Mouse (Mus musculus) kidney, postnatal 0 days (tissue): ENCODE measurements around the gene Tpmt. TPM values are rescaled to one million over a fixed set of nuclear protein-coding genes. Genes with fewer than 3 reads are reported as not detected.

Experiments used
- ATAC-seq: fragments of 200-750 bp; cut with Nextera tagmentation; replicated peaks from 2 replicates; pipeline ENCODE4 v1.8.0; 2017; ENCODE audit warnings: low read depth, moderate number of reproducible peaks, moderate TSS enrichment, moderate library complexity; ENCODE audit not compliant: low FRiP score
- DNase-seq: peaks from one replicate; pipeline ENCODE4 v3.0.0-alpha.2; 2016; ENCODE audit warnings: low spot score
- H3K27ac ChIP-seq: fragments of 300-500 bp; sonication (generic); 2 replicates; pipeline ENCODE4 v1.5.1; 2014; ENCODE audit warnings: mild to moderate bottlenecking
- H3K27me3 ChIP-seq: fragments of 300-500 bp; sonication (generic); 2 replicates; pipeline ENCODE4 v1.6.1; 2014; ENCODE audit warnings: low read length, mixed read lengths; ENCODE audit not compliant: insufficient read depth
- H3K36me3 ChIP-seq: fragments of 300-500 bp; sonication (generic); 2 replicates; pipeline ENCODE4 v1.6.1; 2014; ENCODE audit warnings: low read length, mixed read lengths; ENCODE audit not compliant: insufficient read depth
- H3K4me1 ChIP-seq: fragments of 300-500 bp; sonication (generic); replicated peaks from 2 replicates; pipeline ENCODE4 v1.6.1; 2014; ENCODE audit warnings: antibody characterized with exemption, low read length, mixed read lengths; ENCODE audit not compliant: insufficient read depth
- H3K4me2 ChIP-seq: fragments of 300-500 bp; sonication (generic); 2 replicates; pipeline ENCODE4 v1.6.1; 2014; ENCODE audit warnings: mild to moderate bottlenecking, low read length, moderate library complexity, mixed read lengths
- H3K4me3 ChIP-seq: fragments of 300-500 bp; sonication (generic); replicated peaks from 2 replicates; pipeline ENCODE4 v1.5.1; 2014; ENCODE audit warnings: low read depth, low read length
- H3K9ac ChIP-seq: fragments of 300-500 bp; sonication (generic); 2 replicates; pipeline ENCODE4 v1.6.1; 2014; ENCODE audit warnings: low read depth, low read length
- H3K9me3 ChIP-seq: fragments of 300-500 bp; sonication (generic); replicated peaks from 2 replicates; pipeline ENCODE4 v1.6.1; 2016; ENCODE audit warnings: low read length, inconsistent platforms, mixed read lengths
- CTCF ChIP-seq: IDR thresholded peaks from 2 replicates; pipeline ENCODE4 v1.5.1; 2016; ENCODE audit warnings: antibody characterized with exemption, low read depth, mild to moderate bottlenecking, moderate library complexity
- WGBS: fragments of 180-500 bp; shearing (Covaris S2); extraction: QIAGEN DNeasy Blood & Tissue Kit; methylation state at CpG from one replicate; pipeline ENCODE4 v1.1.7; 2014; 5-methylcytosine and 5-hydroxymethylcytosine counted together
- polyA plus RNA-seq: library from polyadenylated mRNA; unstranded; fragments of >200 nt; fragmentation: Nextera tagmentation; extraction: Ambion mirVana; gene quantifications from 2 replicates; pipeline ENCODE4 v1.2.1, GENCODE M21; 2015

Gene Tpmt
- polyA plus RNA-seq, 1 experiment from 2014 or later = 55.8 TPM

DNA sequence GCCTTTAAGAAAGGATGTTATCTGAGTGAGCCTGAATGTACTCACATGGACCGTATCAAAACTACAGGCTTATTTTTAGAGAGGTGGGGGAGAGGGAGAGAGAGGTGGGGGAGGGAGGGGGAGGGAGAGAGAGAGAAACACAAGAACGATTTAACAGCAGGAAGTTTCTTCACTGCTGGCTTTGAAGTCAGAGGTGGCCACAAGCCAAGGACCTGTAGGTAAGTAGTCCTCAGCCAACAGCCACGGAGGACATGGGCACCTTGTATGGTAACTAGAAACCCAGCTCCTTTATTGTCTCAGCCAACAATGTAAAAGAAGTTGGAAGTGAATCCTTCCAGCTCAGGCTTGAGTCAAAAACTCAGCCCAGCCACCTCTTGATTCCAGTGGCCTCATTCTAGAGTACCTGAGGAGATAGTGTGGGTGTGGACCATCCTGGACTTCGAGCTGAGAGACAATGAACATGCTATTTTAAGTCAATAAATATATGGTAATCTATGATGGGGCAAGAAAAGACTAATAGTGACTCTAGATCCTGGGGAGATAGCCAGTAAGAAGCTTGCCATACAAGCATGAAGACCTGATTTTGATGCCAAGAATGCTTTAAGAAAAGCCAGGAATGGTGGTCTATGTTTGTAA lies 54.0 kb downstream of the Tpmt start:
- WGBS = 19% methylated on average over 4 of the region's 4 CpGs
- DNase-seq = no peak
- no peaks in the 10 kb centered on the region for H3K4me1 ChIP-seq
- H3K4me3 ChIP-seq = no peak overlapping the region
- no peak overlapping the region for H3K27ac ChIP-seq
- no peaks in the 10 kb centered on the region for H3K9me3 ChIP-seq
- no peak overlapping the region for H3K4me2 ChIP-seq
- H3K9ac ChIP-seq = no peak overlapping the region
- no peak for TF ChIP-seq CTCF
- ATAC-seq = no peak
- H3K36me3 ChIP-seq = no peaks in the 10 kb centered on the region
- H3K27me3 ChIP-seq = no peaks in the 10 kb centered on the region

DNA sequence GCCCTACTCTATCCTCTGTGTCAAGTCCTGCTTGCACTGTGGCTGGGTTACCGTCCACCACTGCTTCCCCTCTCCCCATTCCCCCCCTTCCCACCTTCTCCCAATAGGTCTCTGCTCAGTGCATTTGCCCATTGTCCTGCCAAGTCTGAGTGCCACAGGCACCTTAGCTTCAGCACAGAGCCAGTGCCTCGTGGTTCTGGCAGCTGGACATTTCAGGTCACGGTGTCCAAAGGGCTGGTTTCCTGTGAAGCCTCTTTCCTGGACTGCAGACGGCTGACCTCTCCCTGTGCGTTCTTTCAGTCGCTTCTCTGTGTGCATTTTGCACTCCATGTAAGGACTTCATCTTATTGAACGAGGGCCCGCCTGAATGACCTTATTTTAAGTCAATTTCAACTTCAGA lies 56.6 kb downstream of the Tpmt start:
- H3K4me3 ChIP-seq = no peak overlapping the region
- 65% methylated on average over 8 of the region's 8 CpGs for WGBS
- no peak for TF ChIP-seq CTCF

GRCm38 (mm10) chr13:46986208-46986607 lies 58.3 kb downstream of the Tpmt start:
- DNase-seq = no peak
- ATAC-seq = no peak
- Histone ChIP-seq H3K4me2 (no peak overlapping the region), H3K36me3 (no peaks in the 10 kb centered on the region), H3K9ac (no peak overlapping the region), H3K4me3 (no peak overlapping the region), H3K27ac (no peak overlapping the region), H3K9me3 (no peaks in the 10 kb centered on the region), H3K27me3 (no peaks in the 10 kb centered on the region), H3K4me1 (no peaks in the 10 kb centered on the region)
- 70% methylated on average over 6 of the region's 6 CpGs for WGBS
- no peak for TF ChIP-seq CTCF

More for the DNA sequence above, 56.6 kb downstream of the Tpmt start:
- Histone ChIP-seq H3K36me3 (no peaks in the 10 kb centered on the region), H3K4me1 (no peaks in the 10 kb centered on the region), H3K9ac (no peak overlapping the region), H3K27ac (no peak overlapping the region), H3K9me3 (no peaks in the 10 kb centered on the region), H3K4me2 (no peak overlapping the region), H3K27me3 (no peaks in the 10 kb centered on the region)
- ATAC-seq = no peak
- DNase-seq = no peak

GRCm38 (mm10) chr13:46983878-46984277 lies 60.7 kb downstream of the Tpmt start:
- DNase-seq = no peak

GRCm38 (mm10) chr13:46979836-46980490 lies 64.6 kb downstream of the Tpmt start:
- no peak for ATAC-seq
- Histone ChIP-seq H3K27me3 (no peaks in the 10 kb centered on the region), H3K9ac (no peak overlapping the region), H3K36me3 (no peaks in the 10 kb centered on the region), H3K27ac (no peak overlapping the region), H3K4me2 (no peak overlapping the region), H3K4me1 (no peaks in the 10 kb centered on the region), H3K9me3 (no peaks in the 10 kb centered on the region), H3K4me3 (no peak overlapping the region)
- DNase-seq = peak; percentile 34
- TF ChIP-seq CTCF = no peak
- 44% methylated on average over 13 of the region's 13 CpGs for WGBS

More at GRCm38 (mm10) chr13:46983878-46984277, 60.7 kb downstream of the Tpmt start:
- H3K4me3 ChIP-seq = no peak overlapping the region
- H3K4me1 ChIP-seq = no peaks in the 10 kb centered on the region
- no peak overlapping the region for H3K27ac ChIP-seq
- H3K4me2 ChIP-seq = no peak overlapping the region
- H3K9ac ChIP-seq = no peak overlapping the region
- no peak for ATAC-seq
- TF ChIP-seq CTCF = no peak
- H3K9me3 ChIP-seq = no peaks in the 10 kb centered on the region
- H3K27me3 ChIP-seq = no peaks in the 10 kb centered on the region
- H3K36me3 ChIP-seq = no peaks in the 10 kb centered on the region
- WGBS = 92% methylated on average over 2 of the region's 2 CpGs

- WGBS = 86% methylated on average over 7 of the region's 7 CpGs
- no peak for DNase-seq
- no peak for ATAC-seq
Observed at GRCm38 (mm10) chr13:46976532-46976931, 68.0 kb downstream of the Tpmt start.

More at GRCm38 (mm10) chr13:46976532-46976931, 68.0 kb downstream of the Tpmt start:
- no peaks in the 10 kb centered on the region for H3K4me1 ChIP-seq
- H3K36me3 ChIP-seq = no peaks in the 10 kb centered on the region
- no peak overlapping the region for H3K4me3 ChIP-seq
- peak; percentile 26; the same call in 1 of the 2 replicates for TF ChIP-seq CTCF
- no peaks in the 10 kb centered on the region for H3K9me3 ChIP-seq
- H3K27ac ChIP-seq = no peak overlapping the region
- no peaks in the 10 kb centered on the region for H3K27me3 ChIP-seq
- no peak overlapping the region for H3K4me2 ChIP-seq
- no peak overlapping the region for H3K9ac ChIP-seq
